Comparison of ENCODE assay signal across 23 mouse cellular contexts in the genomic region with DNA sequence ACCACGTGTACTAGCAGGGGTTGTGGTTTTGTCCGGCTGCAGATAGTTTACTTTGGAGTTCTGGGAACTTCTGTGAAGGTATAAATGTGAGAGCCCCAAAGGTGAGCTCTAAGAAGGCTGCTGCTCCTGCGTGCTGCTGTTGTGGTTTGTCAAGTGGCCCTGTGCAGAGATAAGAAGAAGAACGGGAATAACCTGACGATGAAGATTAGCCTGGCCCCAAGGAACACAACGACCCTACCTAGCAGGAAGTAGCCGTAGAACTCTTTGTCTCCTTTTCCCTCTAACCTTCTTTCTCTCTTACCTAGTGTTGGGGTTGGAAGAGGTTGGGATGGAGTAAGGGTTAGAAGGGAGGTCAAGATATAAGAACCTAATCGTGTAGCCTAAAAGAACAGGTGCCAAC. TPM values are rescaled to one million over a fixed set of nuclear protein-coding genes. Genes with fewer than 3 reads are reported as not detected.
A peak's percentile ranks its signal among the peaks of the same experiment; 100 is the strongest.
DNase-seq lines count a peak whose midpoint lies in the region; ATAC-seq and TF ChIP-seq lines count a peak whose summit lies in the region.
"Had no signal": no experiment of that assay in that cellular context is flagged by ENCODE, and none has a peak within 500 bp of the region (broad histone marks: within the 10 kb centered on the region; RNA-seq: fewer than 3 reads in every experiment).

No protein-coding gene starts in this region.

- no peak overlapping the region for H3K4me3 ChIP-seq in heart, embryonic 10.5 days
- no peak overlapping the region for H3K4me3 ChIP-seq in intestine, embryonic 16.5 days (ENCODE audit: low read length)
- no peak overlapping the region for H3K4me3 ChIP-seq in intestine, postnatal 0 days (ENCODE audit: low read depth, low read length)
- H3K4me3 ChIP-seq in G1E (ENCODE audit: low read depth, low read length) (no peak overlapping the region; the same call in 1 of the 2 replicates), MEL (ENCODE audit: control insufficient read depth in 1 of 2, insufficient read depth in 1 of 2, low read depth in 2 of 2, low read length in 2 of 2) (no peak overlapping the region)
- H3K4me3 ChIP-seq in left cerebral cortex, adult 2 months, result no peak overlapping the region

- no peaks in the 10 kb centered on the region for H3K9me3 ChIP-seq in heart, embryonic 10.5 days
- H3K9me3 ChIP-seq in intestine, embryonic 16.5 days (ENCODE audit: control insufficient read depth, low read length), result no peaks in the 10 kb centered on the region
- no peaks in the 10 kb centered on the region for H3K9me3 ChIP-seq in intestine, postnatal 0 days (ENCODE audit: control insufficient read depth)
- no peaks in the 10 kb centered on the region for H3K9me3 ChIP-seq in G1E (replicated peaks)
- no peaks in the 10 kb centered on the region for H3K9me3 ChIP-seq in MEL (replicated peaks; ENCODE audit: insufficient read depth, low read length)

- no peaks in the 10 kb centered on the region for H3K36me3 ChIP-seq in heart, embryonic 10.5 days
- H3K36me3 ChIP-seq in intestine, embryonic 16.5 days (ENCODE audit: control insufficient read depth, insufficient read depth, low read length), result no peaks in the 10 kb centered on the region
- H3K36me3 ChIP-seq in intestine, postnatal 0 days (ENCODE audit: control insufficient read depth, insufficient read depth), result no peaks in the 10 kb centered on the region
- H3K36me3 ChIP-seq in G1E (replicated peaks) (no peaks in the 10 kb centered on the region), MEL (ENCODE audit: control insufficient read depth in 1 of 2, insufficient read depth in 2 of 2, low read length in 2 of 2) (peaks cover 0 to 3% of the 10 kb centered on the region in 2 experiments; a peak in 1 of 4 replicates)

- DNase-seq in heart, embryonic 10.5 days (ENCODE audit: low spot score), result peak; percentile 33
- DNase-seq in heart, adult 18-20 months, result no peak
- DNase-seq in G1E (ENCODE audit: low spot score) (no peak), MEL (ENCODE audit: low read depth, low spot score) (peak; percentile 4)
- DNase-seq in left cerebral cortex, adult 2 months (ENCODE audit: extremely low spot score in 1 of 2, low spot score in 2 of 2), result no peak
- no peak for DNase-seq in gastrocnemius, postnatal 25 days
- DNase-seq: adrenal gland, adult 2 months; adrenal gland, adult 8-10 months; adrenal gland, postnatal 10 days; adrenal gland, postnatal 14 days; adrenal gland, postnatal 25 days; adrenal gland, postnatal 36 days; B cell, adult 2 months; cerebellum, adult 11 months; cerebellum, adult 11-12 months; cerebellum, adult 18-20 months; cerebellum, adult 2 months had no signal

- no peaks in the 10 kb centered on the region for H3K27me3 ChIP-seq in heart, embryonic 10.5 days (ENCODE audit: insufficient read depth, poor library complexity, severe bottlenecking)
- H3K27me3 ChIP-seq in intestine, embryonic 16.5 days (replicated peaks; ENCODE audit: control insufficient read depth, insufficient read depth, low read length), result no peaks in the 10 kb centered on the region
- H3K27me3 ChIP-seq in intestine, postnatal 0 days (replicated peaks; ENCODE audit: control insufficient read depth, insufficient read depth, low read length), result no peaks in the 10 kb centered on the region
- H3K27me3 ChIP-seq in G1E (ENCODE audit: insufficient read depth, low read length), result peaks cover 5% of the 10 kb centered on the region
- no peaks in the 10 kb centered on the region; a peak in 1 of 4 replicates for H3K27me3 ChIP-seq in MEL (ENCODE audit: control insufficient read depth in 1 of 2, insufficient read depth in 2 of 2, low read length in 2 of 2)
- H3K27me3 ChIP-seq: CH12.LX, Patski had no signal

- no peak for TF ChIP-seq POLR2A in MEL (IDR thresholded peaks at IDR 0.05; ENCODE audit: control insufficient read depth in 1 of 2, insufficient read depth in 1 of 2, low read depth in 1 of 2, low read length in 2 of 2, poor library complexity in 1 of 2)

- no peak for TF ChIP-seq CTCF in intestine, postnatal 0 days (IDR thresholded peaks at IDR 0.05; ENCODE audit: low read depth)
- TF ChIP-seq CTCF in G1E (IDR thresholded peaks at IDR 0.05; ENCODE audit: low read depth, low read length) (no peak), MEL (IDR thresholded peaks at IDR 0.05 in 2 of 3, conservative IDR thresholded peaks at IDR 0.05 in 1 of 3; ENCODE audit: control insufficient read depth in 1 of 3, insufficient read depth in 1 of 3, low read depth in 2 of 3, low read length in 3 of 3, poor library complexity in 1 of 3, severe bottlenecking in 1 of 3) (no peak)
- no peak for TF ChIP-seq CTCF in left cerebral cortex, adult 2 months (IDR thresholded peaks at IDR 0.05)

- H3K9ac ChIP-seq in intestine, embryonic 16.5 days (ENCODE audit: low read depth, low read length), result no peak overlapping the region
- H3K9ac ChIP-seq in intestine, postnatal 0 days (ENCODE audit: low read depth, low read length), result no peak overlapping the region
- no peak overlapping the region for H3K9ac ChIP-seq in MEL (ENCODE audit: control insufficient read depth, low read depth, low read length, poor library complexity, severe bottlenecking)

- WGBS in heart, embryonic 10.5 days, result 55% methylated on average over 8 of the region's 8 CpGs
- 59% methylated on average over 8 of the region's 8 CpGs for WGBS in intestine, embryonic 16.5 days
- 52% methylated on average over 8 of the region's 8 CpGs for WGBS in intestine, postnatal 0 days

- no peaks in the 10 kb centered on the region for H3K79me2 ChIP-seq in MEL (ENCODE audit: control insufficient read depth, insufficient read depth, low read length, poor library complexity)

- H3K4me2 ChIP-seq in intestine, embryonic 16.5 days (ENCODE audit: low read depth, low read length), result no peak overlapping the region
- no peak overlapping the region for H3K4me2 ChIP-seq in intestine, postnatal 0 days (replicated peaks; ENCODE audit: low read depth)

- TF ChIP-seq EP300 in MEL (IDR thresholded peaks at IDR 0.05; ENCODE audit: low read depth in 1 of 2, low read length in 2 of 2), result no peak

- intact Hi-C loops in left cerebral cortex, adult 2 months (cut with DNase I), result no loop called here

- H3K27ac ChIP-seq in heart, embryonic 10.5 days, result no peak overlapping the region
- no peak overlapping the region for H3K27ac ChIP-seq in intestine, embryonic 16.5 days (ENCODE audit: low read length)
- no peak overlapping the region for H3K27ac ChIP-seq in intestine, postnatal 0 days (ENCODE audit: low read depth, low read length)
- no peak overlapping the region for H3K27ac ChIP-seq in MEL (ENCODE audit: control insufficient read depth, low read depth, low read length)
- no peak overlapping the region for H3K27ac ChIP-seq in left cerebral cortex, adult 2 months

- peaks cover 4% of the 10 kb centered on the region; the same call in 1 of the 2 replicates for H3K4me1 ChIP-seq in heart, embryonic 10.5 days
- H3K4me1 ChIP-seq in intestine, embryonic 16.5 days (ENCODE audit: control insufficient read depth, insufficient read depth, low read length), result no peaks in the 10 kb centered on the region
- H3K4me1 ChIP-seq in intestine, postnatal 0 days (replicated peaks; ENCODE audit: control insufficient read depth, insufficient read depth, low read length), result no peaks in the 10 kb centered on the region
- H3K4me1 ChIP-seq in G1E (ENCODE audit: insufficient read depth, low read depth, low read length) (peaks cover 54% of the 10 kb centered on the region), MEL (ENCODE audit: control insufficient read depth in 1 of 2, insufficient read depth in 2 of 2, low read length in 2 of 2) (peaks cover 0 to 2% of the 10 kb centered on the region in 2 experiments; a peak in 1 of 4 replicates)

- peak; percentile 58 for ATAC-seq in intestine, embryonic 16.5 days
- no peak for ATAC-seq in intestine, postnatal 0 days
- peak; percentile 45; the same call in 1 of the 2 replicates for ATAC-seq in G1E (ENCODE audit: extremely low read depth, insufficient number of reproducible peaks, low FRiP score, poor library complexity, severe bottlenecking)
- ATAC-seq: activated CD4-positive, CD25-positive, alpha-beta regulatory T cell, adult 4 months; CD4-positive, CD25-positive, alpha-beta regulatory T cell, adult 4 months; Patski had no signal

- TF ChIP-seq RAD21 in MEL (IDR thresholded peaks at IDR 0.05; ENCODE audit: low read depth, low read length), result no peak

TF ChIP-seq in MEL, 35 proteins besides CTCF, POLR2A, EP300 and RAD21:
- TF ChIP-seq POLR2AphosphoS5 (IDR thresholded peaks at IDR 0.05; ENCODE audit: borderline replicate concordance, low read depth, low read length) (no peak), POLR2AphosphoS2 (IDR thresholded peaks at IDR 0.05; ENCODE audit: low read length) (no peak), GATA1 (IDR thresholded peaks at IDR 0.05; ENCODE audit: low read depth, low read length) (0 out of 2 replicates have a peak, but pooled peaks have one; percentile 9), MYB (IDR thresholded peaks at IDR 0.05; ENCODE audit: low read depth, low read length) (no peak), RCOR1 (IDR thresholded peaks at IDR 0.05; ENCODE audit: low read depth, low read length) (no peak), GABPA (IDR thresholded peaks at IDR 0.05; ENCODE audit: low read depth, low read length) (no peak), HCFC1 (IDR thresholded peaks at IDR 0.05; ENCODE audit: low read depth, low read length) (no peak), JUND (IDR thresholded peaks at IDR 0.05; ENCODE audit: low read depth, low read length) (no peak)
TF ChIP-seq in MEL: peak in this region for 1.

RNA-seq across cellular contexts. Expression of a gene that starts 33.0 kb away (rescaled TPM):
- polyA plus RNA-seq in heart, embryonic 10.5 days (2016; fragmentation: Nextera tagmentation; extraction: Ambion mirVana), result 1.2 and 3.6 TPM in 2 replicates
- total RNA-seq in heart, adult 18-20 months (2021), result 1 to 10 TPM; 4.7 to 6.1 TPM
- 4.7 and 5.2 TPM in 2 replicates for polyA plus RNA-seq in intestine, embryonic 16.5 days (2015; fragmentation: Nextera tagmentation; extraction: Ambion mirVana)
- polyA plus RNA-seq in intestine, postnatal 0 days (2015; fragmentation: Nextera tagmentation; extraction: Ambion mirVana), result 5.6 and 7.3 TPM in 2 replicates
- total RNA-seq in G1E (2014; fragmentation: Nextera tagmentation), result 0.58 TPM in 1 of 2 replicates, not detected in the other
- 0.29 and 0.66 TPM in 2 replicates for total RNA-seq in G1E (2017)
- polyA plus RNA-seq in G1E (2012), result 0.12 and 0.27 TPM in 2 replicates
- not detected in 2 replicates for total RNA-seq in MEL (2012; rRNA removed)
- not detected for polyA plus RNA-seq in MEL (2012; ENCODE audit: insufficient read depth in 1 of 2, insufficient read length in 2 of 2, low read depth in 1 of 2, low replicate concordance in 2 of 2, missing spikeins in 1 of 2)
- total RNA-seq in left cerebral cortex, adult 2 months (2021), result 100 to 1,000 TPM; 102 to 103 TPM
- 1 to 10 TPM; 4.7 to 7.6 TPM for total RNA-seq in gastrocnemius, postnatal 25 days (2021)

Comparison
In these comparisons a context has a peak if more than half of its experiments do, and no peak if none do; other contexts are left out.
1. DNase-seq: peak in heart, embryonic 10.5 days (single experiment) and MEL (single experiment); none in heart, adult 18-20 months (0 of 2), G1E (single experiment), left cerebral cortex, adult 2 months (0 of 2) and gastrocnemius, postnatal 25 days (single experiment).
2. RNA of a gene that starts 33.0 kb away (total RNA-seq): 102 to 103 TPM in left cerebral cortex, adult 2 months; 4.7 to 7.6 TPM in gastrocnemius, postnatal 25 days, 4.7 to 6.1 TPM in heart, adult 18-20 months, 0.29 to 0.66 TPM in G1E and not detected in MEL; every median in the first group is over 10 times any median in the second.